Mouse (Mus musculus): ENCODE measurements at regions not wholly inside any gene's neighbourhood (a gene's known extent, or its start where the extent isn't known, plus 50 kb on each side); places are given as distances from the start of the nearest gene placed in this dataset.
A peak's percentile ranks its signal among the peaks of the same experiment; 100 is the strongest.

DNA sequence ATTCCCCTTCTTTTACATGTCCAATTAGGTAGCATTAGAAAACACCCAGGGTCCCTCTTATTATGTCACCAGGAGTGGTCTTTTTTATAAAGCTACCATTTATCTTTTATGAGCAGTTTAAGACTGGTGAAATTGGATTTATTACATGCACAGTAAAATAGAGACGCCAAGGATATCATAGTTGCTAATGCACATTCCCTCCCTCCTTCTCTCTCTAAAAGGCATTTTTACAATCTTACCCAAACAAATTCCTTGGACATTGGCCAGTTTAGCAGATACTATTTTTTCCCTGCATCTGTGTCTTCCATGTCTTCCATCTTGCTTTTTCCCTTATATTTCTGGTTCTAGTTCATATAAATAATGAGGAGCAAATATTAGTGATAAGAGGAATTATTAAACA is 186.7 kb upstream of the Robo2 start:
- DNase-seq (ENCODE audit: low spot score in 2 of 2): no peak

DNA sequence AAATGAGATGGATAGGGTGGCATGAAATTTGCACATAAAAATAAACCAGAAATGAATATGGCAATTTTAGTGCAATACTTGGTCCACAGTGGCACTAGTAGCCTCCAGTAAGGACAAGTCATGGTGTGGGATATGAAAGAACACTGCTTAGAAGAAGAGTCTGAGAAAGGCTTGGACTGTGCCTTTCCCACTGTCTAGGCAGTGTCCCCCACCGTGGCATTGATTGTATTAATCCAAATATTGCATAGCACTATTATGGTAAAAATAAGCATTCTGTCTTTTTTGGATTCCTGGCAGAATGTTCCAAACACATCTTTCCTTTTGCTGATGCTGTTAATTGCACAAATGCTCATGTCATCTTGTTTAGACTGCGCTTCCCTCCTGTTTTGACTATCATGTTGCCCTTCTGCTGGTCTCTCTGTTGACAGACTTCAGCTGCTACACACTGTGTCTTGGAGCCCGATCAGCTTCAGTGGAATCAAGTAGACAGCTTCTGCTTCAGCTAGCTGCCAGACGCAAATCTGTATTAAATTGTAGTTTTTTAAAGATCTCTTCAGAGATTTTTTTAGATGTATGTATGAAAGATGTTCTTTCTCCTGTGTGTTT is 186.2 kb upstream of the Robo2 start:
- no peak for DNase-seq (ENCODE audit: low spot score in 2 of 2)

DNA sequence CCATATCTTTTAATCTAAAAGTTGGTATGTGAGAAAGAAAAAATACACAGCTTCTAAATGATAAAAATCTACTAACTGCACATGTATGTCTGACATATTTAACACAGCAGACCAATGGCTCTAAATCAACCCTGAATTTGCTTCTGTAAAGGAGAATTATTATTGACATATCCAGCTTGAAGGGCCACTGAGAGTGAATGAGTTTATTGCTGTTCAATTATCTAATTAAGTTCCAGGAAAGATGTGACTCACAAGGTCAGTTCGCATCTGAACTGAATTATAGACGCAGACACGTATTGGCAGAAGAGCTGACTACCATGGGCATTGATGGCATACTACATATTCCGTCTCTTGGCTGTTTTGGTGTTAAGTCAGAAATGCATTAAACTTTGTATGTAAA is 180.3 kb upstream of the Robo2 start:
- no peak for DNase-seq (ENCODE audit: low spot score in 2 of 2)

DNA sequence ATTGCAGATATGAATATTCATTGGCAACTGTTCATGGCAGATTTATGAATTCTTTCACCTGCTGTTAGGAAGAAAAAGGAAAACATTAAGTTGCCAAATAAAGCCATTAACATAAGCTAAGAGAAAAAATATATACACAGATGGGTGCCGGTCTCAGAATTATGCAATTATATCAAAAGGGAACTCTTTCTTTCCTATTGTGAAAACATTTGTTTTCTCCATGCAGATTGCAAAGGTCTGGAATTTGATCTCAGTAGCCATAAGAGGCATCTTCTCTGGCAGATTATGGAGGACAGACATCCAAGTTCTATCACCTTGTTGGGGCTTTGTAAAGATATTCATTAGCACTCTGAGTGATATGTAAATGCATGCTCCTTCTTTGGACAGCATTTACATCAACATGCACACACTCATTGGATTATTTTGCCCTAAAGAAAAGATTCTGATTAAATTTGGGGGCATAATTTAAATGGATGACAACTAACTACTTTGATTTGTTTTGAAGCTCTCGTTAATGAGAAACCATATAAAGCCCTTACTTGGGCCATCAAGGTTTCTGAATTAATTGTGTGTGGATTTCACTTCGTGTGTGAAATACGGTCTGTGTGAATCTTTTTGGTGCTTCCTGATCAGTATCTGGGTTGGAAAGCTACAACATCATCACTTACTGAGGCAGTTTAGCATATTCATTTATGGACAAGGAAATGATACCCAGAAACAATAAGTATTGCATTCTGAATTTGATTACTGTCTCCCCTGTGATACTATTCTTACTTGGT is 171.2 kb upstream of the Robo2 start:
- no peak for DNase-seq (ENCODE audit: low spot score in 2 of 2)

DNA sequence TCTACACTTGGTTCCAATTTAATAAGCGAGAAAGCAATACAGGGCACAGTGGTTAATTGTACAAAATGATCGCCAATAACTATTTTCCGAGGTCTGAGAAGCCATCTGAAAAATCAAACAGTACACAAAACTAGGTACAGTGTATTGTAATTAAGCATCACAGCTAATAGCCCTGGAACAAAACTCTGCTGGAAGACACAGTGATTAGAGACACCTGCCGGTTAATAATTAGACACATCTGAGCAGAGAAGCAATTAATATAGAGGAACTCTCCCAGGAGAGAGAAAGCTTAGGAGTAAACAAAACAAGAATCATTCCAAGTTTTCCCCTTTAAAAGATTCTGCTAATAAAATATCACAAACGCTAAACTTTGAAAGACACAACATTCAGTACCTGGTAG is 136.7 kb upstream of the Robo2 start:
- DNase-seq (ENCODE audit: low spot score in 2 of 2): no peak

DNA sequence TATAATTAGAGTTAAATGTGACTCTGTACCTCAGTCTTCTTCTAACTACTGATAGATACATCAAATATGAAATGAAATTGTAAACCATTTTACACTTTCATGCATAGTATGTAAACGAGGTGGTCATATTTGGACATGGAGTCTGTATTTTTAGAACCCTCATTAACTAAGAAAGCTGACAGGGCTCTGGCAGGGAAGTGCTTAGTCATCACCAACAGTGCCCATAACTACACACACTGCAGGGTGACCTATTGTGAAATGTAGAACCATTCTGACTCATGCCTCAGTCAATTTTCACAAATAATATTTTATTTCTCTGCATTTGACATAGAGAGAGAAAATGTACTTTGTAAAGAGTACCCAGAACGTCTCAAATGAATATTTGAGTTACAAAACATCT is 118.9 kb upstream of the Robo2 start:
- no peak for DNase-seq (ENCODE audit: low spot score in 2 of 2)

DNA sequence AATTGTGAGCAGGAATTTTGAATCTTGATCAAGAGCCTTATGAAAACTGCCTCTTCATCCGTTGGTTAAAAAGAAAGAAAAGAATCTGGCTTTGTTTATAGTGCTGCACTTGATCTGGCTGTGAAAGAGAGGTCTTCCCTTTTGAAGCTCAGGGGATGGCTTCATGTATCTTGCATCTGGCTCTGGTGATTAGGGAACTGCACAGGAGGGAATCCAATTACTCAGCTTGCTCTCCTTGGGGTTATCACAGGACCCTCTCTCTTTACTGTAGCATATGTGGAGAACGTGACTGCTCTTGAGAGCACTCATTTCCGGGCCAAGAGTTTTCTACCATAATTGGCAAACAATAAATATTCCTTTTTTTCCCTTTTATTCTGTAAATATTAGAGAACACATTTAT is 116.6 kb upstream of the Robo2 start:
- no peak for DNase-seq (ENCODE audit: low spot score in 2 of 2)

DNA sequence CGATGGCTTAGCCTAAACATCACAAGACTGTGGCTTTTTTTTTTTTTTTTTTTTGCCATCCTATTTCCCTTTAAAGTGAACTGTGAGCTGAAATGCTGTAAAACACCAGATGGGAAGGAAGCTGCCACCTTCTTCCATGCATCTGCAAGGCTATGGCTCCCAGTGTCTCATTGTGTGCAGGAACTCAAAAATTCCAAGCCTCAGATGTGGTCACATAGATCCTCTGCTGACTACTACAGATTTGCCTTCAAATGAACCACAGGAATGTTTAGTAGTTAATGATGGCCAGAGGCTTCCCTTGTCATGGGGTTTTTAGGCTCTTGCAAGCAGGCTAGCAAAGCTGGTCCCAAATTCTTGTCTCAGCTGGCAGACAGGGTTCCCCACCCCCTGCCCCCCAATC is 114.9 kb upstream of the Robo2 start:
- peak in 1 of 2 experiments; percentile 10 for DNase-seq (ENCODE audit: low spot score in 2 of 2)

DNA sequence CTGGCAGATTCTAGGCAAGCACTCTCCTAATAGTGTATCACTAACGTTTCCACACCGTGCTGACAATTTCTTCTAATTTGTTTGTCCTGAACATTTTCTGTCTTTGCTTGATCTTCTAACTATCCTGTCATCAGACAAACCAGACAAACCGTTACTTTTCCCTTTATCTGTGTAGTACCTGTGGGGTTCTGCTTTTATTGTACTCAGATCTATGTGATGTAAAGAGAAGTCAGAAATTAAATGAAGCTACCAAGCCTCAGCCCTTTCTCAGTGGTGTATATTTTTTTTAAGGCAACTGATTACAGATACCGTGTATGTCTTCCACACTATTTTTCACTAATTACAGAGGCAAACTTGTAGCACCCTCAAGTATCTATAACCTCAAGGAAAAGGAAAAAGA is 108.9 kb upstream of the Robo2 start:
- no peak for DNase-seq (ENCODE audit: low spot score in 2 of 2)

DNA sequence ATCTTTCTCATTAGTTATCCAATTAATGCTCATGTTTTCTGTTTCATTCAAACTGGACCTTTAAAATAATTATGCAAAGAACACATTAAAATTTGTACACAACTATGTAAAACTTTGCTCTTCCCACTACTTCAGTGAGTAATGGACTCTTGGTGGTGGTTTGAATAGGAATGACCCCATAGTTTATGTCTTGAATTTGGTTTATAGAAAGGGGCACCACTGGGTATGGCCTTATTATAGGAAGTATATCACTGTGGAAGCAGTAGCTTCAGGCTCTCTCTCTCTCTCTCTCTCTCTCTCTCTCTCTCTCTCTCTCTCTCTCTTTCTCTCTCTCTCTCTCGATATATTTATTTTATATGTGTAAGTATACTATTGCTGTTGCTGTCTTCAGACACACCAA is 106.3 kb upstream of the Robo2 start:
- no peak for DNase-seq (ENCODE audit: low spot score in 2 of 2)

DNA sequence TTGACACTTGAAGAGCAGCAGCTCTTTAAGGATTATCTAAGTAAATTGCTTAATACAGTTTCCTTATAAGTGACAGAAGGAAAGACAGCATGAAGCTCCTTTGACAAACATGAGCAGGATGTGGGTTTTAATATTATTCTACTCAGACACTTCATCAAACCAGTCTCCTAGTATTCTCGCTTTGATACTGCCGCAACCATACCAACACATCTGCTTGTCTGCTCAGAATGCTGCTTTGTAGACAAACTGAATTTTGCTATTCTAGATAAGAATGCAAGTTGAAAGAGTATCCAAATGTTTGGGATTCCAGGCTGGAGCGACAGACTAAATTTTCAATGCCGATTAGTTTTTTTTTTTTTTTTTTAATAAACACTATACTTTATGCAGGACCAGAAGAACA is 105.7 kb upstream of the Robo2 start:
- DNase-seq (ENCODE audit: low spot score in 2 of 2): no peak

DNA sequence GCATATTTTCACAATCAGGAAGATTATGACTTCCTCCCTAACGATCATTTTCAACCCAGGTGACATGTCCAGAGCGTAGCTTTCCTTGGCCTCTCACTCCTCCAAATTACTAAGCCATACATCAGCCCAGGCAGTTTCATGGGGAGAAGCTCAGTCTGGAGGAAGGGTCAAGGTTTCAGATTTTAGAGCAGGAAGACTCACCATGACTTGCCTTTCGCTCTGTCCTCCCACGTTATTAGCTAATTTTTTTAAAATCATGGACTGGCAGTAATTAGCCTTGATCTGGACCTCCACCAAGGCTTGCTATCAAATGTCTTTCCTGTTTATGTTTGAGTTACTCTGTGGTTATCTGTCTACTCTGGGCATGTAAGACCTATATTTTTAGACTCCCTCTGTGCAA is 102.9 kb upstream of the Robo2 start:
- no peak for DNase-seq (ENCODE audit: low spot score in 2 of 2)

DNA sequence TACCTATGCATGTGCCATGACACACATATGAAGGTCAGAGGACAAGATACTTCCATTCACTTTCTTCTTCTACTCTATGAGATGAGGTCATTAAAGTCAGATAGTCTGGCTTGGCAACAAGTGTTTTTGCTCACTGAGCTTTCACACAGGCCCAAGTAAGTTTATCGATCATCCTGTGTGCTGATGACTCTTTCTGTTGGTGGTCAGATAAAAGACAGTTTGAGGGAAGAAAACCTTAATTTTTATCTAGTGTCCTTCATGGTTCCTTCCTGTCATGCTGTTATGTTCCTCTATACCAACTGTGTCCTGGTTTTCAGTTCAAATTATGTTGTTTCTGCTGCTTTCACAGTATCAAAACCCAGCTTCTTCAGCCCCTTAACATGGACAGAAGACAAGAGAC is 98.8 kb upstream of the Robo2 start:
- no peak for DNase-seq (ENCODE audit: low spot score in 2 of 2)

DNA sequence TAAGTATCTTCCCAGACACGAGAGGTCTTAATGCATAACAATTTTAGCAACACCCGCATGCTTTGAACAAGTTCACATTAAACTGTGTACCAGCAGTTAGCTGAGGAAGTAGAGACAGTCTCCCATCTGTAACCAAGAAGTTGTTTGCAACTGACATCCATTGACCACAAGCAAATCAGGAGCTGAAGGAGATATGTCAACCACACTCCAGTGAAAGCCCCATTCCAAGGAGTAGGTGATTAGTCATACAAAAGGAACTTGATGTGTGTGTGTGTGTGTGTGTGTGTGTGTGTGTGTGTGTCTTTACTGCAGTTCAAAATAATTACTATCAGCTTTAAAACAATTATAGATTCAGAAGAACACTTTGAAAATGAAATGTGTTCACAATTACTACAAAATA is 97.9 kb upstream of the Robo2 start:
- no peak for DNase-seq (ENCODE audit: low spot score in 2 of 2)

DNA sequence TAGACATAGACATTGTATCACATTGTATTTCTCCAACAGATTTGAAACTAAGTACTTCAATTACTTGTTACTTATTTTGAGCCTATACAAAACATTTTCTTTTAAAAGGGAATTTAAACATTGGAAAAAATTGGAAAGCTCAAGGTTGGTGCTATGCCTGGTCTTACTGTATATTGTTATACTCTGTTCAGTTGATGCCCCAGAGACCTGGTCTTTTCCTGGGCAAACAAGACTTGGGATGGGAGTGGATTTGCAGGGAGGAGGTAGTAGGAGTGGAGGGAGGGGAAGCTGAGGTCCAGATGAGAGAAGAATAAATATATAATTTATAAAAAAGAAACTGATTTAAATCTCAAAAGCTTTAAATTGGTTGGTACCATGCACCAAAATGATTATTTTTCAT is 95.1 kb upstream of the Robo2 start:
- DNase-seq (ENCODE audit: low spot score in 2 of 2): no peak

DNA sequence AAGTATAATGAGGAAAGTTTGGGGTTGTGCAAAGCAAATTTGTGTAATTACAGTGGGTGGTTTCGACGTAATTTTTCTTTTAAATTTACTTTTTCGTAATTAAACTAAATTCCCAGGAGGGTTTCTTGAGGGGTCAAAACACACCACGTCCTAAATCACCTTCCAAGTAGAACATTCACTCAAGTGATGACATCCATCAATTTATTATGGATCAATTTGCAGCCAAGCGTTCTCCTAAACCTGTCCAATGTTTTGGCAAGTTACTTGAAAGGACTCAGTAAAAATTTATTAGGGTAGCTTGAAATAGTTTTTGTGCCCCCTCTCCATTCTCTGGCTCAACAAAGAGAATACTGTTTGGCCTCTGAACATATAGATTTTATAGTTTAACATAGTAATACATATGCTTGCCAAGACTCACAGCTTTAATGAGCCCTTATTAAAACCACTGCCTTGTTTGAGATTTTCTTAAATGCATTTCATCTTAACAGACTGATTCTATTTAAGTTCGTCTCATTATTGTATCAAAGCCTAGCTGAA is 94.6 kb upstream of the Robo2 start:
- no peak for DNase-seq (ENCODE audit: low spot score in 2 of 2)

DNA sequence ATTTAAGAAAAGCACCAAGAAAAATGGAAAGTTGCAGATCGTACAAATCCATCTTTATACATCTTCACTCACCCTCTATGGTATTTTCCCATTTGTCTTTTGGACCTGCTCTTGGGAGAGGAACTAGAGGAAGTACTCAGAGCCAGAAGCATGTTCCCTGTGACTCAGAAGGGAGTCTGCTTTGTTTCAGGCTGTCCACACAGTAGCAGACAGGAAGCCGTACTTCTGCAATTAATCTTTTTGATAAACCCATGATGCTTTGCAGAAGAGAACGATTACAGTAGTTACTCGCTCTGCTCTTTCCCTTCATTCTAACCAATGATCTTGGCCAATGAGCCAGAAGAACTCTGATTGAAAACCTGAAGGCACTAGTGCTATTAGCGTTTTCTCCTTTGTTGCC is 92.8 kb upstream of the Robo2 start:
- no peak for DNase-seq (ENCODE audit: low spot score in 2 of 2)

DNA sequence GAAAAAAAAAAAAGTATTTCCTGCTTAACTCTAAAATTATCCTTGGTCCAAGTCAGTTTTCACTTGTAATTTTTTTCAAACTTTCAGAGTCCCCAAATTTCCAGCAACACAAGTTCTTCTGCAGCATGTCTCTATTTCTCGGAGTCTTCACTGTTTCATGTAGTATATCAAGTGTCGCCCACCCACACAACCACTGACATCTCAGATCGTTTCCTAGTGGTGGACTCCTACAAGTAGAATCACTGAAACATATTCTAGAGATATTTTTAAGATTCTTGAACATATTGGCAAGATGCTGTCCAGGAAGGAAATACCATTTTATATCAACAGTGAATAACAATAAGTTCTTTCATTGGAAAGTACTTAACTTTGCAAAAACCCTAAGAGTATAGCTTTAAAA is 89.1 kb upstream of the Robo2 start:
- peak; percentile 12 to 15 for DNase-seq (ENCODE audit: low spot score in 2 of 2)

DNA sequence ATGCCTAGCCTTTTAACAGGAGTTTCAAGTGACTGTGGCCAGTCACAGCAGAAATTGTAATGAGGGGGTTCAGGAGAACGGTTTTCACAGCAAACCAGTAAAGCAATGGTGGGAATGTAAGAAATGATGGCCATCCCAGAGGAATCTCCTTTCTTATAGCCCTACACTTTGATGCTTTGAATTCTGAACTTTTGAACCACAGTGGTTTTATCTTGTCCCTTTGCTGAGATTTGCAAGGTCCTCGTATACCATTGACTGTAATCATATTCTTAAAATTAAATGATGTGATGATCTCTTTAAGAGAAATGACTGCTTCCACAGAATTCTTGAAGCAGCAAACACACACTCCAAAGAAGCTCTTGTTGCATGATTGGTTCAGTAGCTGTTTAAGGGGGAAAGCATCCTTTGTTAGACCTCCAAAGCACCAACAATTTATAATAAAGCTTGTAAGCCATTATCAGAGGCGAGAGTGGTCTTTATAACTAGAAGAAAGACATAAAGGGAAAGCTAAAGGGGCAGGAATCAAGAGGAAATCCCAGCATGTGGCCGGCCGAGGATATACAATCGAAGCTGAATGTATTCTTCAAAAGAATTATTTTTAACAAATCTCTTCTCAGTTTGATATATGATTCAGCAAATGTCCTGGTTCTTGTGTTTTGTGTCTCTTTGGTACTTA is 56.3 kb upstream of the Robo2 start:
- DNase-seq (ENCODE audit: low spot score in 2 of 2): no peak

DNA sequence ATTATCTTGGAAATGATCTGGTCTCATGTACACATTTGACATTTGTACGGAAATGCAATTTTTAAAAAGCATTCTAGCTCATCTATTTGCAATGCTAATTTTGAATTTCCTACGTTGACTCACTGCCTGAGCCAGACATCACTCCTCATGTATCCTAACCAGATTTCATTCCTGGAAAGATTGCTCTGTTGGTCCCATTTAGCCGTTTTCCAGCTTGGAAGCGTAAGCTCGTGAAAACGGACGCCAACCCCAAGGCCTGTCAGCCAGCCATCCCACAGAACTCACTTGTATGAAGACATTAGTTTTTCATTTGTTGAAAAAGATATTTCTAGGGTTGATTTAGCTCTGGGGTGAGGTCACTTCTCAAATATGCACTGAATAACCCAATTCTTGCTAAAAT is 55.5 kb upstream of the Robo2 start:
- no peak for DNase-seq (ENCODE audit: low spot score in 2 of 2)

DNA sequence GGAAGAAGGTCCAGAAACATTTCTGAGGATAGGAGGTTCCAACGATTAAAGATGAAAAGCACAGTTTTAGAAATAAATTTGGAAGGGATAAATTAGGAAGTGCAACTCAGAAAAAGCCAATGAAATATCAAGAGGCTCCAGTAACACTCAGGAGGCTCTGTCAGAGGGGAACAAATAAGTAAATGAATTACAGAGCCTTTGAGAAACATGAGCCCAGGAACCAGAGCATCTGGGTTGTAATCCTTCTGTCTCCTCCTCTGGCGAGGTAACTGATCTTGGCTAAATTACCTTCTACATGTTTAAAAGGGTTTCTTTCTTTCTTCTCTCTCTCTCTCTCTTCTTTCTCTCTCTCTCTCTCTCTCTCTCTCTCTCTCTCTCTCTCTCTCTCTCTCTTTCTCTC is 53.2 kb upstream of the Robo2 start:
- DNase-seq (ENCODE audit: low spot score in 2 of 2): no peak

DNA sequence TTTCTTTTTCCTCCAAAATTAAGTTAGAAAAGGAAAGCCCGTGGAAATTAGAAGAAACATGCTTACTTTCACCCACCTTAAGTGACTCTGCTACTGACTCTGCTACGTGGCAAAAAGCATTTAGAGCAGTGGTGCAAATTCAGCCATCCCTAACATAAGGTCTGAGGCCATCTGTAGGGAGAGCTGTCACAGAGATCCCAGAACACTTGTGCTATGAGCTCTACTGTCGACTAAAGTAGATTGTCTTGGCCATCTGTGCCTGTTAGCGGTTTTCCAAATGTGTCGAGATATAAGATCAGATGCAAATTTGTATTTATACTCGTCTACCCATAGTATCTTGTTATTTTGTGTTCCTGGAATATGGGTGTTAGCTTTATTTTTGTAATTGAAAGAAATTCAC is 52.7 kb upstream of the Robo2 start:
- DNase-seq (ENCODE audit: low spot score in 2 of 2): peak; percentile 16 to 27

DNA sequence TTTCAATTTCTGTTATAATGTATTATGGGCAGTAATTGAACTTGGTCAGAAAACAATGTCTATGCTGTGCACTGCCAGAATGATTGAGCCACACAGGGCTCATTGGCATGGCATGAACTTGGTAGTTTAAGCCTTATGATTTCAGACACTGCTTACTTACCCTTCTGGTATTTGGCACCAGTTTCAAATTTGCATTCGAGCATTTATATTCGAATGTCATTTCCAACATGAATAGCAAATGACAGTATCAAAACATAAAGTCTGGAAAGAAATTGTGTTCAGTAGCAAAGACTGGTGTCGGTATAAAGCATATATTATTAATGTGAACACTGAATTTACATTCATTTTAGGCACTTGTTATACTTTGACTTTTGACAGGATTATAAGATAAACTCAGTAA is 50.8 kb upstream of the Robo2 start:
- no peak for DNase-seq (ENCODE audit: low spot score in 2 of 2)

Data from right cerebral cortex, adult 2 months (tissue).